Mouse (Mus musculus) E14TG2a.4 (cell line): ENCODE results near the gene Nup93.

Source experiments
- H3K27me3 ChIP-seq: 2 replicates; pipeline ENCODE4 v1.6.1; 2014; ENCODE audit warnings: low read length, control low read depth; ENCODE audit not compliant: insufficient read depth
- H3K36me3 ChIP-seq: 2 replicates; pipeline ENCODE4 v1.6.1; 2014; ENCODE audit warnings: low read length, control low read depth; ENCODE audit not compliant: insufficient read depth
- H3K4me1 ChIP-seq: replicated peaks from 2 replicates; pipeline ENCODE4 v1.6.1; 2014; ENCODE audit warnings: low read depth, low read length, control low read depth
- H3K4me3 ChIP-seq: replicated peaks from 2 replicates; pipeline ENCODE4 v1.5.1; 2014; ENCODE audit warnings: mild to moderate bottlenecking, low read length
- H3K9me3 ChIP-seq: 2 replicates; pipeline ENCODE4 v1.6.1; 2014; ENCODE audit warnings: low read length, control low read depth
- CTCF ChIP-seq: conservative IDR thresholded peaks from 2 replicates; pipeline ENCODE4 v1.5.1; 2014; ENCODE audit warnings: low read length
- NANOG ChIP-seq: IDR thresholded peaks from 2 replicates; pipeline ENCODE4 v1.6.1; 2014; ENCODE audit warnings: borderline replicate concordance, low read length, mixed read lengths
- POU5F1 ChIP-seq: IDR thresholded peaks from 2 replicates; pipeline ENCODE4 v1.6.1; 2014; ENCODE audit warnings: low read length, borderline replicate concordance

Nup93 gene

DNA sequence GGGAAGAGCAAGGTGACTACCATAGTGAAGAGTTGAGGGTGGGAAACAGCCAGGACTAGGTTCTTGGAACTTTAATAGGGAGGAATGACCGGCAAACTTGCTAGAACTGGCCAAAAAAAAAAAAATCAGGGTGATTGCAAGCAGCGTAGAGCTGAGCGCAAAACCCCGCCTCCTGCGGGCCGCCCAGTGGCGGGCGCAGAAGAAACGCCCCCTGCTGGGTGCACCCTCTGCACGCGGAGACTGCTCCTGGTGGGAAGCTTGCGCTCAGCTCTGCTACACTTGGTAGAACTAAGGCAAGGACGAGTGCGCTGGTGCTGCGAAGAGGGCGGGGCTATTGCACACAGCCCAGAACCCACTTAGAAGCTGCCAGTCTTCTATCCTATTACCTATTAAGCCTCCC lies 31.2 kb upstream of the Nup93 start:
- H3K4me3 ChIP-seq, result peak overlapping the region; percentile 65
- H3K4me1 ChIP-seq, result peaks cover 88% of the 10 kb centered on the region
- H3K27me3 ChIP-seq, result peaks cover 49% of the 10 kb centered on the region
- no peaks in the 10 kb centered on the region for H3K36me3 ChIP-seq
- H3K9me3 ChIP-seq, result no peaks in the 10 kb centered on the region
- no peak for TF ChIP-seq CTCF
- no peak for TF ChIP-seq NANOG
- no peak for TF ChIP-seq POU5F1

GRCm38 (mm10) chr8:94184357-94184843 lies 30.0 kb upstream of the Nup93 start:
- H3K27me3 ChIP-seq, result peaks cover 37% of the 10 kb centered on the region
- peaks cover 87% of the 10 kb centered on the region for H3K4me1 ChIP-seq
- H3K9me3 ChIP-seq, result no peaks in the 10 kb centered on the region
- no peak for TF ChIP-seq NANOG
- TF ChIP-seq POU5F1, result no peak
- no peak for TF ChIP-seq CTCF
- H3K36me3 ChIP-seq, result no peaks in the 10 kb centered on the region
- peak overlapping the region; percentile 65 for H3K4me3 ChIP-seq

DNA sequence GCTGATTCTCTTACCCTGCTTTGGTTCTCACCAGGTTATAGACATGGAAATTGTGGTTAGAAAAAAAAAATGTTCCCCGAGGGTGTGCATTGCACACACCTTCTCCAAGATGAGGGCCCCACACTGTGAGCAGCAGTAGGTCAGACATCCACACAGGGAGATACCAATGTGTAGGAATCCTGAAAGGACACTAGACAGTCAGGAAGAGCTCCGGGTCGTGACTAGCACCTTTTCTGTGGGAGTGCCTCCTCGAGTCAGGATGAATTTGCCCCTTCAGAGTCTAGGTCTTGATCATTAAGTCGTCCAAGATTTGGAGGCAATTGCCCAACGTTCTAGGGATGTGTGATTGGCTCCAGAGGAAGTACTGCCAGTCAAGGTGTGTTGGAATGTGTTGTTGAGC lies 28.6 kb upstream of the Nup93 start:
- Histone ChIP-seq H3K27me3 (peaks cover 25% of the 10 kb centered on the region), H3K4me3 (peak overlapping the region; percentile 63; the same call in 1 of the 2 replicates), H3K36me3 (no peaks in the 10 kb centered on the region), H3K9me3 (no peaks in the 10 kb centered on the region), H3K4me1 (peaks cover 87% of the 10 kb centered on the region)
- TF ChIP-seq CTCF, result no peak
- no peak for TF ChIP-seq POU5F1
- no peak for TF ChIP-seq NANOG

GRCm38 (mm10) chr8:94186542-94186941 lies 27.8 kb upstream of the Nup93 start:
- Histone ChIP-seq H3K36me3 (no peaks in the 10 kb centered on the region), H3K4me1 (peaks cover 91% of the 10 kb centered on the region), H3K4me3 (peak overlapping the region; percentile 63), H3K27me3 (peaks cover 22% of the 10 kb centered on the region), H3K9me3 (no peaks in the 10 kb centered on the region)
- TF ChIP-seq CTCF (peak; percentile 49), POU5F1 (no peak), NANOG (no peak)

GRCm38 (mm10) chr8:94187290-94188002 lies 26.9 kb upstream of the Nup93 start:
- no peak for TF ChIP-seq NANOG
- no peak for TF ChIP-seq CTCF
- TF ChIP-seq POU5F1, result no peak
- H3K36me3 ChIP-seq, result no peaks in the 10 kb centered on the region
- peaks cover 18% of the 10 kb centered on the region for H3K27me3 ChIP-seq
- no peaks in the 10 kb centered on the region for H3K9me3 ChIP-seq
- H3K4me1 ChIP-seq, result peaks cover 87% of the 10 kb centered on the region
- peak overlapping the region; percentile 63 for H3K4me3 ChIP-seq

DNA sequence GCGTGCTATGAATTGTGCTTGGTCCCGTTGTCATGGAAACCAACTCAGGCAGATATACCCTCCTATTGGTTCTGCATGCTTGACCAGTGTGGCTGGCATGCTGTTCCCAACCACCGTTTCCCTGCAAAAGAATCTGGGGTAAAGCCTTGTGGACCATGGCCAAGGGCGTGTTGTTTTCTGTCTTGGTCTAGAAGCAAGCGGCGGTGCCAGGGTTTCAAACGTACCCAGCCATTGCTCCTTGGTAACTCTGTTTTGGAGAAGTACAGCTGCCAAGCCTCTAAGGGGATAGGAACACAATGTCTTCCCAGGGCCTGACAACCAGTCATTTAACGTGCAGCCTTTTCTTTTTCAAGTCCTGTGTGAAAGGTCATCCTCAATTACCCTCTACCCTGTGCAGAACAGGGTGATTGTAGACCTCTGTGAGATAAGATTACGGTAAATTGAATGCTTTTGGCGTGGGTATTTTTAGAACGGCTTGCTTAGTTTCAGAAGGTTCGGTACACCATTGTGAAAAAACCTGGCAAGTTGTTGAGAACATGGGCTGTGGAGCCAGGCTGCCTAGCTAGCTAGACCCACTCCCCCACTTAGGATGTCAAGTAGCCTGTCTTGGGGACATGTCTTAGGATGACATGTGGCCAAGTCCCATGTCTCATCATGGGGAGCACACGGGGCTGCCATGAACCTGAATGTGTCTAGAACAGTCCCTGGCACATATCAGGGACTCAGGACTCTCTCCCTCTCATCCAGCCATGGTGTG lies 24.9 kb upstream of the Nup93 start:
- TF ChIP-seq NANOG (no peak), CTCF (no peak), POU5F1 (no peak)
- Histone ChIP-seq H3K4me3 (no peak overlapping the region), H3K9me3 (no peaks in the 10 kb centered on the region)

DNA sequence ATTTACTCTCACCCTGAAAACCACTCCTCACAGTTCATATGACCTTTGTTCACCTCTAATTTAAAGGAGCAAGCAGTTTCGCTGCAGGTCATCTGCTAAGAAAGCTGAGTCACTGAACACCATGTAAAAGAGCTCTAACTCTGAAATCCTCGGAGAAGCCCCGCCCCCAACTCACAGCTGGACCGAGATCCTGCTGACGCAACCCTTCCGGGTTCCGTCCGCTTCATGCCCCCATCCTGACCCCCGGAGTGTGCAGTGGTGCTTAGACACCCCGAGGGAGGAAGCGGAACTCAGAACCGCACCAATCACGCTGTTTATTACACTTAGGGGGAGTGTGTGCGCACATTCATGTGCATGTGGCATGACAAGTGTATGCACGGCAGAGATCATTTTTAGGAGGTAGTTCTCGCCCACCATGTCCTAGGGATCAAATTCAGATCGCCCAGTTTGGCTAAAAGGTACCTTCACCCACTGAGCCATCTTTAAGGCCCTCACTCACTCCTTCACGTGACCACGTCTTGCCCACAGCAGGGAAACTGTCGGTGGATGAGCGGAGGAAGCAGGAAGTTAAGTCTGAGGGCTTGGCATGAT lies 23.2 kb upstream of the Nup93 start:
- Histone ChIP-seq H3K4me3 (peak overlapping the region; percentile 58), H3K27me3 (0 out of 2 replicates have a peak, but pooled peaks cover under 1% of the 10 kb centered on the region), H3K9me3 (no peaks in the 10 kb centered on the region), H3K4me1 (peaks cover 58% of the 10 kb centered on the region), H3K36me3 (no peaks in the 10 kb centered on the region)
- no peak for TF ChIP-seq POU5F1
- TF ChIP-seq NANOG, result peak; percentile 8; the same call in 1 of the 2 replicates
- no peak for TF ChIP-seq CTCF

More for the DNA sequence above, 24.9 kb upstream of the Nup93 start:
- Histone ChIP-seq H3K27me3 (peaks cover 8% of the 10 kb centered on the region), H3K36me3 (no peaks in the 10 kb centered on the region), H3K4me1 (peaks cover 71% of the 10 kb centered on the region)

- H3K9me3 ChIP-seq, result no peaks in the 10 kb centered on the region
- no peak overlapping the region for H3K4me3 ChIP-seq
- peaks cover 46% of the 10 kb centered on the region for H3K4me1 ChIP-seq
- H3K27me3 ChIP-seq, result no peaks in the 10 kb centered on the region
- no peak for TF ChIP-seq CTCF
- no peak for TF ChIP-seq NANOG
- H3K36me3 ChIP-seq, result no peaks in the 10 kb centered on the region
These were observed 21.4 kb upstream of the Nup93 start for GRCm38 (mm10) chr8:94192926-94193325.
